Mouse (Mus musculus) MEL (cell line): ENCODE results near the gene Kcnj6. TPM values are rescaled to one million over a fixed set of nuclear protein-coding genes. Genes with fewer than 3 reads are reported as not detected.

Source experiments
- DNase-seq: peaks from one replicate; pipeline ENCODE4 v3.0.0; 2011; ENCODE audit warnings: low read depth, low spot score
- H3K27ac ChIP-seq: 2 replicates; pipeline ENCODE4 v1.5.1; 2012; ENCODE audit warnings: low read depth, mild to moderate bottlenecking, control low read depth, low read length, moderate library complexity; ENCODE audit not compliant: control insufficient read depth
- H3K27me3 ChIP-seq, 2 experiments: fragments of 150-350 bp in 1 of 2; sonication (generic) in 1 of 2; 2 replicates each; pipeline ENCODE4 v1.6.1; 2012; ENCODE audit warnings: low read length in 2 of 2, mild to moderate bottlenecking in 2 of 2, improper control_type of control experiment in 1 of 2, moderate library complexity in 1 of 2; ENCODE audit not compliant: insufficient read depth in 2 of 2, control insufficient read depth in 1 of 2
- H3K36me3 ChIP-seq, 2 experiments: 2 replicates each; pipeline ENCODE4 v1.6.1; 2012 to 2014; ENCODE audit warnings: low read length in 2 of 2, improper control_type of control experiment in 1 of 2, inconsistent platforms in 1 of 2, mild to moderate bottlenecking in 1 of 2; ENCODE audit not compliant: insufficient read depth in 2 of 2, control insufficient read depth in 1 of 2
- H3K4me1 ChIP-seq, 2 experiments: fragments of 150-350 bp in 1 of 2; sonication (generic) in 1 of 2; 2 replicates each; pipeline ENCODE4 v1.6.1; 2012; ENCODE audit warnings: low read length in 2 of 2, improper control_type of control experiment in 1 of 2, mild to moderate bottlenecking in 1 of 2; ENCODE audit not compliant: insufficient read depth in 2 of 2, control insufficient read depth in 1 of 2
- H3K4me3 ChIP-seq, 2 experiments: fragments of 150-350 bp in 1 of 2; sonication (generic) in 1 of 2; 2 replicates each; pipeline ENCODE4 v1.5.1; 2012; ENCODE audit warnings: low read depth in 2 of 2, low read length in 2 of 2, mild to moderate bottlenecking in 2 of 2, moderate library complexity in 2 of 2, control low read depth in 1 of 2, improper control_type of control experiment in 1 of 2; ENCODE audit not compliant: control insufficient read depth in 1 of 2, insufficient read depth in 1 of 2
- H3K79me2 ChIP-seq: 2 replicates; pipeline ENCODE4 v1.6.1; 2012; ENCODE audit warnings: mild to moderate bottlenecking, low read length, moderate library complexity; ENCODE audit not compliant: control insufficient read depth, poor library complexity, insufficient read depth
- H3K9ac ChIP-seq: 2 replicates; pipeline ENCODE4 v1.6.1; 2012; ENCODE audit warnings: low read depth, mild to moderate bottlenecking, control low read depth, low read length, moderate library complexity; ENCODE audit not compliant: control insufficient read depth, poor library complexity, severe bottlenecking
- H3K9me3 ChIP-seq: fragments of 150-350 bp; sonication (generic); replicated peaks from 2 replicates; pipeline ENCODE4 v1.6.1; 2012; ENCODE audit warnings: mild to moderate bottlenecking, low read length, improper control_type of control experiment, moderate library complexity; ENCODE audit not compliant: insufficient read depth
- BHLHE40 ChIP-seq: IDR thresholded peaks from 2 replicates; pipeline ENCODE4 v1.6.1; 2012; ENCODE audit warnings: low read depth, mild to moderate bottlenecking, inconsistent platforms, low read length, improper control_type of control experiment, borderline replicate concordance
- CHD1 ChIP-seq: IDR thresholded peaks from 2 replicates; pipeline ENCODE4 v1.6.1; 2012; ENCODE audit warnings: low read depth, mild to moderate bottlenecking, inconsistent platforms, low read length, improper control_type of control experiment
- CHD2 ChIP-seq: IDR thresholded peaks from 2 replicates; pipeline ENCODE4 v1.6.1; 2011; ENCODE audit warnings: low read length, improper control_type of control experiment
- E2F4 ChIP-seq: IDR thresholded peaks from 2 replicates; pipeline ENCODE4 v1.6.1; 2011; ENCODE audit warnings: low read depth, low read length, improper control_type of control experiment, borderline replicate concordance
- EP300 ChIP-seq, 2 experiments: IDR thresholded peaks; 2 replicates each; pipeline ENCODE4 v1.6.1; 2011; ENCODE audit warnings: improper control_type of control experiment in 2 of 2, low read length in 2 of 2, low read depth in 1 of 2, mild to moderate bottlenecking in 1 of 2
- ETS1 ChIP-seq: IDR thresholded peaks from 2 replicates; pipeline ENCODE4 v1.6.1; 2012; ENCODE audit warnings: low read depth, mild to moderate bottlenecking, inconsistent platforms, low read length, improper control_type of control experiment, moderate library complexity
- MAZ ChIP-seq: IDR thresholded peaks from 2 replicates; pipeline ENCODE4 v1.6.1; 2012; ENCODE audit warnings: low read depth, mild to moderate bottlenecking, inconsistent platforms, low read length, improper control_type of control experiment
- MYB ChIP-seq: IDR thresholded peaks from 2 replicates; pipeline ENCODE4 v1.6.1; 2011; ENCODE audit warnings: mild to moderate bottlenecking, low read depth, low read length, improper control_type of control experiment
- NELFE ChIP-seq: IDR thresholded peaks from 2 replicates; pipeline ENCODE4 v1.6.1; 2011; ENCODE audit warnings: low read depth, low read length, improper control_type of control experiment
- POLR2A ChIP-seq, 2 experiments: IDR thresholded peaks; 2 replicates each; pipeline ENCODE4 v1.6.1; 2011 to 2012; ENCODE audit warnings: low read length in 2 of 2, mild to moderate bottlenecking in 2 of 2, control low read depth in 1 of 2, improper control_type of control experiment in 1 of 2, low read depth in 1 of 2, moderate library complexity in 1 of 2; ENCODE audit not compliant: control insufficient read depth in 1 of 2, insufficient read depth in 1 of 2, poor library complexity in 1 of 2
- POLR2AphosphoS2 ChIP-seq: IDR thresholded peaks from 2 replicates; pipeline ENCODE4 v1.6.1; 2011; ENCODE audit warnings: low read length, improper control_type of control experiment
- SIN3A ChIP-seq: IDR thresholded peaks from 2 replicates; pipeline ENCODE4 v1.6.1; 2012; ENCODE audit warnings: low read length, improper control_type of control experiment, inconsistent platforms
- SMC3 ChIP-seq: IDR thresholded peaks from 2 replicates; pipeline ENCODE4 v1.6.1; 2011; ENCODE audit warnings: low read depth, low read length, improper control_type of control experiment
- TAL1 ChIP-seq: IDR thresholded peaks from 2 replicates; pipeline ENCODE4 v1.6.1; 2012; ENCODE audit warnings: mild to moderate bottlenecking, inconsistent platforms, low read length, moderate library complexity, mixed read lengths
- UBTF ChIP-seq: IDR thresholded peaks from 2 replicates; pipeline ENCODE4 v1.6.1; 2012; ENCODE audit warnings: low read depth, mild to moderate bottlenecking, inconsistent platforms, low read length, improper control_type of control experiment, moderate library complexity, borderline replicate concordance; ENCODE audit not compliant: insufficient read depth
- ZKSCAN1 ChIP-seq: IDR thresholded peaks from 2 replicates; pipeline ENCODE4 v1.6.1; 2012; ENCODE audit warnings: low read depth, mild to moderate bottlenecking, inconsistent platforms, low read length, improper control_type of control experiment, moderate library complexity
- ZMIZ1 ChIP-seq: IDR thresholded peaks from 2 replicates; pipeline ENCODE4 v1.6.1; 2012; ENCODE audit warnings: low read depth, mild to moderate bottlenecking, inconsistent platforms, low read length, improper control_type of control experiment, moderate library complexity
- polyA plus RNA-seq, 2 experiments: library from polyadenylated mRNA; stranded (reverse) in 1 of 2; unstranded in 1 of 2; fragments of >175 nt in 1 of 2; fragments of >200 nt in 1 of 2; gene quantifications; 2 replicates each; pipeline versions ENCODE4 v1.2.1 to v1.2.4; 2012; ENCODE audit warnings: low replicate concordance in 2 of 2, low read depth in 1 of 2; ENCODE audit not compliant: insufficient read length in 2 of 2, insufficient read depth in 1 of 2, missing spikeins in 1 of 2
- total RNA-seq: library from RNA; depleted of rRNA; stranded (reverse); fragments of 300-350 nt; gene quantifications from 2 replicates; pipeline ENCODE4 v1.2.3, GENCODE M21; 2012

The Kcnj6 gene
- total and polyA plus RNA-seq, 3 experiments = not detected

DNA sequence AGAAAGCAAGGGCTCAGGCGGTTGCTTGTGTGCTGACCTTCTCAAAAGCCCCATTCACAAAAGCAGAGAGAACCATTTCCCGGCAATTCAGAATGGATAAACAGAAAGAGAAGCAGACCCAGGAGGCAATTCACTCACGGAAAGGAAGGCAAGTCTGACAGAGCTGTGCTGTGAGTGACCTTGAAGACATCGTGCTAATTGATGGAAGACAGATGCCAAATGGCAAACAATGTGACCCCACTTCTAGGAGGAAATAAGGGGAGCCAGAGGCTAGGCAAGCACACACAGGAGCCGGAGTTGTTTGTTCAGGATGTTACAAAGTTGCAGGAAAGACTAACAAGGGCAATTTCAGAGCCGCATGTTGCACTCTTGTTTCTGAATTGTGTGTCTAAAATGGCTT is 158.1 kb downstream of the Kcnj6 start:
- H3K36me3 ChIP-seq = no peaks in the 10 kb centered on the region
- H3K27me3 ChIP-seq = no peaks in the 10 kb centered on the region
- TF ChIP-seq E2F4 (no peak), ETS1 (no peak), MAZ (no peak), CHD2 (no peak), POLR2A (IDR thresholded peaks at IDR 0.05; ENCODE audit: control insufficient read depth in 1 of 2, insufficient read depth in 1 of 2, low read depth in 1 of 2, low read length in 2 of 2, poor library complexity in 1 of 2) (no peak), EP300 (IDR thresholded peaks at IDR 0.05; ENCODE audit: low read depth in 1 of 2, low read length in 2 of 2) (no peak), UBTF (no peak), SIN3A (no peak)
- TF ChIP-seq, all 39 proteins: peak for 0
- H3K9ac ChIP-seq = no peak overlapping the region
- H3K4me3 ChIP-seq = no peak overlapping the region
- no peak for DNase-seq
- no peak overlapping the region for H3K27ac ChIP-seq
- H3K9me3 ChIP-seq = no peaks in the 10 kb centered on the region
- H3K4me1 ChIP-seq = no peaks in the 10 kb centered on the region
- no peaks in the 10 kb centered on the region for H3K79me2 ChIP-seq

DNA sequence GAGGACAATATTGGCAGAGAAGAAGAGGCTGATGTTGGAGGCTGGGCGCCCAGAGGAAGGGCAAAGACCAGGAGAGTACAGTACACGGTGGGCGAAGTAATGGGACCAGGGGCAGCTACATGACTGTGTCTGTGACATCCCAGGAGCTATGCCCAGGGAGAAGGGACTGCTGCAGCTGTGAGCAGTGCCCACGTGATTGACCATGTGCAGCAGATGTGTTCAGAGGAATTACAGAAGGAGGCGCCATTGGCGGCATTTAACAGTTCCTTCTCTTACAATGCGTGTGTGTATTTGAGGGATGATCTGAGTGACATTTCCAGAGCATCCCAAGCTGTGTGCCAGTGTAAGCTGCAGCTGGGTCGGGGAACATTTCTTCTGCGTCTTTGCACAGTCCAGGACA is 159.6 kb downstream of the Kcnj6 start:
- no peak for TF ChIP-seq MAZ
- no peak for TF ChIP-seq UBTF
- no peak for TF ChIP-seq CHD1
- TF ChIP-seq, all 39 proteins: peak for 0
- Histone ChIP-seq H3K9me3 (no peaks in the 10 kb centered on the region), H3K27ac (no peak overlapping the region)

DNA sequence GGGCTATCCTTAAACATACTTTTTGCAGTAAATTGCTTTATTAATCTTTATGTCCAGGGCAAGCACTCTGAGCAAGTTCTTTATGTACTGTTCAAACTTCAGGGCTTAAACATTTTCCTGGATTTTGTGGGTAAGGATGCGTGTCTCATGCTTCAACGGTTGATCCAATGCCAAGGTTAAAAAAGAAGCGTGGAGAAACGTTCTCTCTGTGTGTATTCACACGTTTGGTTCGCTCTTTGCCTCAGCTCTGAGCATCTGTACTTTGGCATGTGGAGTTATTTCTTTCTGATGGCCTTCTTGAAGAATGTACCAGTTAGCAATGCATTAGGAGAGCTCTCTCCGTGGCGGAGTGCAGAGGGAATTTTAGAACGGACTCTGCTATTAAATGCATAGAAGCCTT is 163.0 kb downstream of the Kcnj6 start:
- Histone ChIP-seq H3K4me1 (no peaks in the 10 kb centered on the region), H3K27ac (no peak overlapping the region), H3K36me3 (no peaks in the 10 kb centered on the region), H3K79me2 (no peaks in the 10 kb centered on the region), H3K27me3 (no peaks in the 10 kb centered on the region), H3K9me3 (no peaks in the 10 kb centered on the region), H3K9ac (no peak overlapping the region), H3K4me3 (no peak overlapping the region)
- no peak for DNase-seq
- TF ChIP-seq MYB (no peak), BHLHE40 (no peak), SMC3 (no peak), ZMIZ1 (no peak), NELFE (no peak), MAZ (no peak), ZKSCAN1 (no peak), POLR2AphosphoS2 (no peak), TAL1 (no peak)
- TF ChIP-seq, all 39 proteins: peak for 0

More for the DNA sequence above, 159.6 kb downstream of the Kcnj6 start:
- Histone ChIP-seq H3K4me1 (no peaks in the 10 kb centered on the region), H3K79me2 (no peaks in the 10 kb centered on the region), H3K4me3 (no peak overlapping the region), H3K9ac (no peak overlapping the region), H3K27me3 (no peaks in the 10 kb centered on the region), H3K36me3 (no peaks in the 10 kb centered on the region)
- no peak for DNase-seq
